Mouse (Mus musculus) adrenal gland, adult 18-20 months (tissue): Measurements from ENCODE around the gene C1ql2. TPM values are rescaled to one million over a fixed set of nuclear protein-coding genes. Genes with fewer than 3 reads are reported as not detected.
A peak's percentile ranks its signal among the peaks of the same experiment; 100 is the strongest.

Experiments
- DNase-seq, 2 experiments: peaks; one replicate each; pipeline ENCODE4 v3.0.0; 2021 to 2022; ENCODE audit warnings: low spot score in 2 of 2
- total RNA-seq, 2 experiments: library from RNA; stranded (reverse); gene quantifications; 1 replicate in 1 of 2; 2 replicates in 1 of 2; pipeline ENCODE4 v1.2.3; 2021

Gene C1ql2
- total RNA-seq, 2 experiments from 2014 or later, result not detected

DNA sequence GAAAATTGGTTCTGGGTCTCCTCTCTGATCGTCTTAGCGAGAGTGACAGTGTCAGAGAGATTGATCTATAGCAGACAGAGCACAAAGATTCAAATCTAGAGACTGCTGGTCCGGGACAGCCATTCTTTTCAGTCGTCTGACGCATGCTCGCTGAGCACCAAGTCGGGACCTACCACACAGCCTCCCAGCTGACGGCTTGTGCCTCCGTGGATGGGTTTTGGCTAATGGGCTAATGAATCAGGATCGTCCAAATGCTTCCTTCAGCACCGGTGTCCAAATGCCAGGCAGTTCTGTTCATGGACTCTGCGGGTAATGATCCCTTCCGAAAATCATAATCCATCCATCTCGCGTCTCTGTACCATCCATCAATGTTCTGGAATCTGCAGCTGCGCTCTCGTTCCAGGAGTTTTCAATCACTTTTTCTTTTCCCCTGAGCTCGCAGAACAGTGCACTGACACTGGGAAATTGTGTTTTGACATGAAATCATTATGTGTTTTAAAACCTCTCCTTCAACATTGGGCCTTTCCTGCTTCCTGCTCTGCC lies 44.7 kb downstream of the C1ql2 start:
- DNase-seq, result no peak

GRCm38 (mm10) chr1:120389734-120390133 lies 49.4 kb downstream of the C1ql2 start:
- DNase-seq, result no peak

DNA sequence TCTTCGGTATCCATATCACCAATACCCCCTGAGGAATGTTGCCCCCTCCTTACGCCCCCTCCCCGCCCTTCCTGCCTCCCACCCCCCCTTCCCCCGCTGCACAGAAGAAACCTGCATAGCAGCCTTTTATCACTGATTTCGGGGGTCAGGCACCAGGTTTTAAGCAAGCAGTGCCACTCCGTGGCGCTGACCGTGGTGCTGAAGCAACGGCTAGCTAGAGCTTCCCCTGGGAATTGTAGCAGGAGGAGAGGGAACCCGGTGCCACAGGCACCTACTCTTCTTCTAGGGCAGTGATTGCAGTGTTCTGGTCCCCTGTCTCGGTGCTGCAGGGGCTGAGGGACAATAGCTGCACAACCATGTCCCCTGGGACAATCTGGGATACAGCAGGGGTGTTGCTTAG lies 50.0 kb downstream of the C1ql2 start:
- peak; percentile 52 to 65 for DNase-seq

Other genes with a start within 250 kb of the C1ql2 start
- 1,000 to 10,000 TPM; 1,010 to 2,386 TPM for gene Dbi, start 219.5 kb upstream of the C1ql2 start, total RNA-seq
- 10 to 100 TPM in 1 of 2 experiments, 1 to 10 TPM in 1; 8.6 to 10.5 TPM for gene 3110009E18Rik, start 219.4 kb upstream of the C1ql2 start, total RNA-seq
- gene Steap3, start 67.9 kb upstream of the C1ql2 start, total RNA-seq, result 10 to 100 TPM; 21.7 to 27.8 TPM
- not detected for gene Marco, start 164.4 kb downstream of the C1ql2 start, total RNA-seq